Mouse (Mus musculus) ES-E14 (cell line): ENCODE measurements at regions not wholly inside any gene's neighbourhood (a gene's known extent, or its start where the extent isn't known, plus 50 kb on each side); places are given as distances from the start of the nearest gene placed in this dataset.

ENCODE experiments used
- DNase-seq: peaks from one replicate; pipeline ENCODE4 v3.0.0-alpha.2; 2013; ENCODE audit warnings: low read depth, low spot score
- H3K27ac ChIP-seq: 2 replicates; pipeline ENCODE4 v1.5.1; 2012; ENCODE audit warnings: low read depth, mild to moderate bottlenecking, low read length, moderate library complexity, mixed read lengths; ENCODE audit not compliant: poor library complexity, insufficient read depth, severe bottlenecking
- H3K36me3 ChIP-seq: 2 replicates; pipeline ENCODE4 v1.6.1; 2012; ENCODE audit warnings: mild to moderate bottlenecking, low read length, moderate library complexity, mixed read lengths; ENCODE audit not compliant: control insufficient read depth, poor library complexity, insufficient read depth, severe bottlenecking
- H3K4me1 ChIP-seq, 2 experiments: fragments of 150-350 bp in 1 of 2; sonication (generic) in 1 of 2; 2 replicates each; pipeline ENCODE4 v1.6.1; 2012; ENCODE audit warnings: low read length in 2 of 2, mild to moderate bottlenecking in 1 of 2, mixed read lengths in 1 of 2; ENCODE audit not compliant: control insufficient read depth in 2 of 2, insufficient read depth in 2 of 2, poor library complexity in 1 of 2
- H3K4me3 ChIP-seq, 2 experiments: fragments of 150-350 bp in 1 of 2; sonication (generic) in 1 of 2; 2 replicates each; pipeline ENCODE4 v1.5.1; 2012; ENCODE audit warnings: low read length in 2 of 2, low read depth in 1 of 2, mild to moderate bottlenecking in 1 of 2, mixed read lengths in 1 of 2; ENCODE audit not compliant: insufficient read depth in 1 of 2, poor library complexity in 1 of 2, severe bottlenecking in 1 of 2
- H3K9ac ChIP-seq: 2 replicates; pipeline ENCODE4 v1.6.1; 2012; ENCODE audit warnings: low read depth, mild to moderate bottlenecking, low read length, mixed read lengths; ENCODE audit not compliant: poor library complexity, insufficient read depth, severe bottlenecking
- H3K9me3 ChIP-seq: fragments of 150-350 bp; sonication (generic); 2 replicates; pipeline ENCODE4 v1.6.1; 2012; ENCODE audit warnings: low read depth, mild to moderate bottlenecking, low read length; ENCODE audit not compliant: control insufficient read depth, insufficient read depth
- CHD2 ChIP-seq: IDR thresholded peaks from 2 replicates; pipeline ENCODE4 v1.6.1; 2014; ENCODE audit warnings: mild to moderate bottlenecking, low read depth, low read length, inconsistent platforms
- HCFC1 ChIP-seq: IDR thresholded peaks from 2 replicates; pipeline ENCODE4 v1.6.1; 2012; ENCODE audit warnings: low read length, inconsistent platforms, borderline replicate concordance; ENCODE audit not compliant: insufficient read depth
- MAFK ChIP-seq: IDR thresholded peaks from 2 replicates; pipeline ENCODE4 v1.6.1; 2014; ENCODE audit warnings: mild to moderate bottlenecking, low read depth, low read length, inconsistent platforms; ENCODE audit not compliant: insufficient read depth
- ZC3H11A ChIP-seq: IDR thresholded peaks from 2 replicates; pipeline ENCODE4 v1.6.1; 2012; ENCODE audit warnings: low read depth, mild to moderate bottlenecking, inconsistent platforms, low read length, borderline replicate concordance
- ZNF384 ChIP-seq: IDR thresholded peaks from 2 replicates; pipeline ENCODE4 v1.6.1; 2012; ENCODE audit warnings: low read depth, low read length, inconsistent platforms
- in situ Hi-C, 2 experiments: fragments of 600-800 bp; cut with MboI; formaldehyde crosslinking; loops; one replicate each; pipeline ENCODE4 v1.15.1; 2025; ENCODE audit warnings: low sequenced_read_pairs in 2 of 2, inconsistent platforms in 1 of 2; ENCODE audit not compliant: unreplicated experiment in 2 of 2

DNA sequence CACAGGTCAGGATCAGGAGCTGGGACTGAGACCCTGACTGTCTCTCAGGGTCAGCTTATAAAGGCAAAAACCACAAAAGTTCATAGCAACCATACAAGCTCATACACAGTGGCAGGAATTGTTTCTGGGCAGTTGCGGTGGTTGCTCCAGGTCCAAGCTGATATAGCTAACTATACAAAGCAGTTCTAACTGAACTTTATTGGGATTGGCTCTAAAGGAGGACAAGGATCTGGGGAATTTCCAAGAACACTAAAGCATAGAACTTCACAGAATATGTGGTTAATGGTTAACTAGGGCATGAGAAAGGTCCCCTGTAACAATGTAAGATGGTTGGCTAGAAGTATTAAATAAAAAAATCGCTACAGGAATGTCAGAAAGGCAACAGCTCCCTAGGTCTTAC is 748.0 kb upstream of the Crim1 start:
- H3K4me3 ChIP-seq = no peak overlapping the region
- no peak for TF ChIP-seq CHD2
- no peak for TF ChIP-seq MAFK
- TF ChIP-seq ZC3H11A = no peak
- no peak for TF ChIP-seq HCFC1
- TF ChIP-seq ZNF384 = no peak
- no peak overlapping the region for H3K27ac ChIP-seq
- H3K9ac ChIP-seq = no peak overlapping the region
- H3K36me3 ChIP-seq = no peaks in the 10 kb centered on the region
- DNase-seq = no peak
- no peaks in the 10 kb centered on the region for H3K9me3 ChIP-seq
- H3K4me1 ChIP-seq = no peaks in the 10 kb centered on the region
- in situ Hi-C loops = no loop called here

DNA sequence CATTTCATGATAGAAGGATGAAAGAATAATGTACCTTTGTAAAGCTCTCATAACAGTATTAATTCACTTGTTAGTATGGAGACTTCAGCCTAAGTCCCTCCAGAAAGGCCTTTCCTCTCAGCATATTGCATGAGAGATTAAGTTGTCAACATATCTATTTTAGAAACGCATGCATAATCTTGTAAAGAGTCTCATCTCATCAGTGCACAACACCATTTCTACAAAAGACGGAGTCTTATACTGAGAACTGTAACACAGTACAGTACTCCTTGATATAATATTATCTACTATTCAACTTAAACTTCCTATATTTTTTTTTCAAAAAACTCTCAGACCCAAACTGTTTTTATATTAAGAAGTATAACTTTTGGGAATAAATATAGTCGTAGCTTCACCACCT is 730.4 kb upstream of the Crim1 start:
- DNase-seq = no peak
- H3K9ac ChIP-seq = no peak overlapping the region
- in situ Hi-C loops = no loop called here
- no peaks in the 10 kb centered on the region for H3K36me3 ChIP-seq
- no peak overlapping the region for H3K4me3 ChIP-seq
- H3K27ac ChIP-seq = no peak overlapping the region
- TF ChIP-seq ZC3H11A (no peak), HCFC1 (no peak), CHD2 (no peak), MAFK (no peak), ZNF384 (no peak)
- no peaks in the 10 kb centered on the region for H3K9me3 ChIP-seq
- H3K4me1 ChIP-seq = no peaks in the 10 kb centered on the region

DNA sequence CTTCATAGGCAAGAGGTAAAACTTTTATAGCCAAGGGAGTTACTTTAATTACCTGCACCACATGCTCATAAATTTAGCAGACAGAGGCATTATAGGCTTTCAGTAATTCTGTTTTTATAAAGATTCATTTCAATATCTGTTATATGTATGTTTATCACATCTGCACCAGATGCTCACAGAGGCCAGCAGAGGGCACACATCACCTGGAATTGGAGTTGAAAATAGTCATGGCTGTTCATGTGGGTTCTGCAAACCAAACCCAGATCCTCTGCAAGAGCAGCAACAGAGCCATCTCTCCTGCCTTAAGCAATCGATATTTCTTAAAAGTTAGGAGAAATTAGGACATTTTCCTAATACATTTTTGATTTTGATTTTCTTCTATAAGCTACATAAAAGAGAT is 729.9 kb upstream of the Crim1 start:
- TF ChIP-seq ZC3H11A (peak; percentile 37; the same call in 1 of the 2 replicates), MAFK (no peak)
- H3K36me3 ChIP-seq = no peaks in the 10 kb centered on the region
- H3K4me1 ChIP-seq = no peaks in the 10 kb centered on the region
- H3K4me3 ChIP-seq = no peak overlapping the region
- H3K9me3 ChIP-seq = no peaks in the 10 kb centered on the region
- DNase-seq = peak; percentile 6
- in situ Hi-C loops = no loop called here
- H3K9ac ChIP-seq = no peak overlapping the region
- no peak overlapping the region for H3K27ac ChIP-seq

DNA sequence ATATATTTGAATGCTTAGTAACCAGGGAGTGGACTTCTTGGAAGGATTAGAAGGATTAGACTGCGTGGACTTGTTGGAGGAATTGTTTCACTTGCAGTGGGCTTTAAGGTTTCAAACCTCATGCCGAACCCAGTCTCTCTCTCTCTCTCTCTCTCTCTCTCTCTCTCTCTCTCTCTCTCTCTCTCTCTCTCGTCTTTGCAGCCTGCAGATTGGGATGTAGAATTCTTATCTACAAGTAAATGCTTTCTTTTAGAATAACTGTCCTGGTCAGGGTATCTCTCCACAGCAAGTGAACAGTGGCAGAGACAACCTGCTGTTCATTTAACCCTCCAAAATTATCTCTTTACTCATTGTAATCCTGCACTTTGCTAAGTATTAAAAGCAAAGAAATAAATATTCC is 728.1 kb upstream of the Crim1 start:
- Histone ChIP-seq H3K36me3 (no peaks in the 10 kb centered on the region), H3K4me3 (no peak overlapping the region), H3K4me1 (no peaks in the 10 kb centered on the region), H3K9ac (no peak overlapping the region), H3K9me3 (no peaks in the 10 kb centered on the region), H3K27ac (no peak overlapping the region)
- no peak for DNase-seq
- in situ Hi-C loops = no loop called here
- TF ChIP-seq ZC3H11A (no peak), ZNF384 (no peak), MAFK (no peak), CHD2 (no peak), HCFC1 (no peak)
